Comparison of ENCODE assay signal across 19 mouse cellular contexts in genomic region chr3:66215759-66216158, GRCm38 (mm10). TPM values are rescaled to one million over a fixed set of nuclear protein-coding genes. Genes with fewer than 3 reads are reported as not detected.
DNase-seq lines count a peak whose midpoint lies in the region; ATAC-seq and TF ChIP-seq lines count a peak whose summit lies in the region.
"Had no signal": no experiment of that assay in that cellular context is flagged by ENCODE, and none has a peak within 500 bp of the region (broad histone marks: within the 10 kb centered on the region; RNA-seq: fewer than 3 reads in every experiment).

No protein-coding gene starts in this region.

- H3K27me3 ChIP-seq in lung, postnatal 0 days (replicated peaks; ENCODE audit: insufficient read depth, low read length), result 0 out of 2 replicates have a peak, but pooled peaks cover 4% of the 10 kb centered on the region
- no peaks in the 10 kb centered on the region; the same call in 1 of the 2 replicates for H3K27me3 ChIP-seq in embryonic facial prominence, embryonic 13.5 days
- H3K27me3 ChIP-seq in neural tube, embryonic 15.5 days (replicated peaks), result 0 out of 2 replicates have a peak, but pooled peaks cover 4% of the 10 kb centered on the region
- H3K27me3 ChIP-seq: heart, embryonic 12.5 days had no signal

- H3K27ac ChIP-seq in lung, postnatal 0 days (ENCODE audit: low read length), result no peak overlapping the region
- H3K27ac ChIP-seq in embryonic facial prominence, embryonic 13.5 days, result peak overlapping the region; percentile 53
- H3K27ac ChIP-seq in neural tube, embryonic 15.5 days (replicated peaks), result no peak overlapping the region
- H3K27ac ChIP-seq: forebrain, embryonic 12.5 days; hindbrain, embryonic 10.5 days; lung, embryonic 15.5 days; midbrain, embryonic 13.5 days; neural tube, embryonic 12.5 days had no signal

- WGBS in lung, postnatal 0 days, result 39% methylated on average over 8 of the region's 8 CpGs
- 47% methylated on average over 8 of the region's 8 CpGs for WGBS in lung, adult 2 months
- 25% methylated on average over 8 of the region's 8 CpGs for WGBS in embryonic facial prominence, embryonic 13.5 days
- 81% methylated on average over 8 of the region's 8 CpGs for WGBS in neural tube, embryonic 15.5 days

- no peak for TF ChIP-seq CTCF in lung, postnatal 0 days (IDR thresholded peaks at IDR 0.05)
- no peak for TF ChIP-seq CTCF in lung, adult 2 months (IDR thresholded peaks at IDR 0.05; ENCODE audit: insufficient read depth, low read length)

- ATAC-seq in lung, postnatal 0 days, result peak; percentile 21; the same call in 1 of the 2 replicates
- ATAC-seq in embryonic facial prominence, embryonic 13.5 days (ENCODE audit: insufficient number of reproducible peaks, insufficient read depth, low FRiP score, low TSS enrichment, low read depth), result 0 out of 2 replicates have a peak, but pooled peaks have one; percentile 39
- ATAC-seq in neural tube, embryonic 15.5 days (ENCODE audit: low FRiP score), result no peak
- ATAC-seq: midbrain, embryonic 13.5 days had no signal

- no peak for TF ChIP-seq POLR2A in lung, adult 2 months (IDR thresholded peaks at IDR 0.05; ENCODE audit: borderline replicate concordance, extremely low read depth, low read depth, low read length)

- 0 out of 2 replicates have a peak, but pooled peaks have one; percentile 13 for TF ChIP-seq EP300 in lung, postnatal 0 days (IDR thresholded peaks at IDR 0.05)

- no peak overlapping the region for H3K4me3 ChIP-seq in lung, postnatal 0 days (ENCODE audit: low read depth, low read length)
- no peak overlapping the region for H3K4me3 ChIP-seq in lung, adult 2 months (replicated peaks; ENCODE audit: extremely low read depth, low read depth, low read length)
- no peak overlapping the region for H3K4me3 ChIP-seq in embryonic facial prominence, embryonic 13.5 days
- no peak overlapping the region for H3K4me3 ChIP-seq in neural tube, embryonic 15.5 days (replicated peaks)
- H3K4me3 ChIP-seq: forebrain, embryonic 12.5 days; heart, embryonic 12.5 days; hindbrain, embryonic 10.5 days; lung, embryonic 15.5 days; midbrain, embryonic 13.5 days; neural tube, embryonic 12.5 days had no signal

- H3K4me2 ChIP-seq in lung, postnatal 0 days (replicated peaks; ENCODE audit: low read depth, low read length), result no peak overlapping the region
- peak overlapping the region; percentile 37 for H3K4me2 ChIP-seq in embryonic facial prominence, embryonic 13.5 days
- H3K4me2 ChIP-seq in neural tube, embryonic 15.5 days, result no peak overlapping the region
- H3K4me2 ChIP-seq: forebrain, embryonic 12.5 days; heart, embryonic 12.5 days; lung, embryonic 15.5 days; midbrain, embryonic 13.5 days; neural tube, embryonic 12.5 days had no signal

- H3K36me3 ChIP-seq in lung, postnatal 0 days (ENCODE audit: insufficient read depth, low read length), result no peaks in the 10 kb centered on the region
- H3K36me3 ChIP-seq in embryonic facial prominence, embryonic 13.5 days, result no peaks in the 10 kb centered on the region
- no peaks in the 10 kb centered on the region for H3K36me3 ChIP-seq in neural tube, embryonic 15.5 days
- H3K36me3 ChIP-seq: forebrain, embryonic 12.5 days; heart, embryonic 12.5 days; hindbrain, embryonic 10.5 days; lung, embryonic 15.5 days; midbrain, embryonic 13.5 days; neural tube, embryonic 12.5 days had no signal

- H3K4me1 ChIP-seq in lung, postnatal 0 days (ENCODE audit: insufficient read depth, low read depth, low read length), result no peaks in the 10 kb centered on the region
- no peaks in the 10 kb centered on the region for H3K4me1 ChIP-seq in lung, adult 2 months (ENCODE audit: control insufficient read depth, insufficient read depth, low read length)
- peaks cover 15% of the 10 kb centered on the region for H3K4me1 ChIP-seq in embryonic facial prominence, embryonic 13.5 days
- H3K4me1 ChIP-seq in neural tube, embryonic 15.5 days, result peaks cover 8% of the 10 kb centered on the region; the same call in 1 of the 2 replicates

- H3K9me3 ChIP-seq in lung, postnatal 0 days (ENCODE audit: low read length), result no peaks in the 10 kb centered on the region
- H3K9me3 ChIP-seq in embryonic facial prominence, embryonic 13.5 days, result no peaks in the 10 kb centered on the region
- H3K9me3 ChIP-seq in neural tube, embryonic 15.5 days (replicated peaks), result no peaks in the 10 kb centered on the region
- H3K9me3 ChIP-seq: forebrain, embryonic 12.5 days; heart, embryonic 12.5 days; hindbrain, embryonic 10.5 days; lung, embryonic 15.5 days; midbrain, embryonic 13.5 days; neural tube, embryonic 12.5 days had no signal

- DNase-seq in gastrocnemius, adult 18-20 months (ENCODE audit: low spot score), result peak; percentile 16
- no peak for DNase-seq in gastrocnemius, postnatal 10 days
- peak; percentile 51 for DNase-seq in lung, postnatal 0 days (ENCODE audit: low spot score)
- no peak for DNase-seq in lung, adult 2 months
- DNase-seq in mesoderm, embryonic 11.5 days (ENCODE audit: low read depth, low spot score), result peak; percentile 34
- no peak for DNase-seq in frontal cortex, postnatal 14 days (ENCODE audit: low spot score in 2 of 2)
- DNase-seq: cerebellum, postnatal 36 days; kidney, adult 9 months; left cerebral cortex, postnatal 4 days; retina, postnatal 1 day; thymus, adult 18-20 months had no signal

- H3K9ac ChIP-seq in lung, postnatal 0 days (replicated peaks; ENCODE audit: low read depth), result no peak overlapping the region
- H3K9ac ChIP-seq in embryonic facial prominence, embryonic 13.5 days, result no peak overlapping the region
- H3K9ac ChIP-seq in neural tube, embryonic 15.5 days (replicated peaks), result no peak overlapping the region
- H3K9ac ChIP-seq: forebrain, embryonic 12.5 days; heart, embryonic 12.5 days; lung, embryonic 15.5 days; midbrain, embryonic 13.5 days; neural tube, embryonic 12.5 days had no signal

RNA-seq across cellular contexts. Expression of gene Ptx3, which starts 4.0 kb away (rescaled TPM):
- total RNA-seq in gastrocnemius, adult 18-20 months (2021), result 1 to 10 TPM; 3.2 to 3.6 TPM
- total RNA-seq in gastrocnemius, postnatal 10 days (2021), result 1 to 10 TPM; 7.7 to 9.3 TPM
- polyA plus RNA-seq in lung, postnatal 0 days (2015; fragmentation: Nextera tagmentation; extraction: Ambion mirVana), result 5.4 and 6.3 TPM in 2 replicates
- 0.57 and 0.93 TPM in 2 replicates for polyA plus RNA-seq in lung, adult 2 months (2012; rRNA removed)
- 29.8 and 42.4 TPM in 2 replicates for polyA plus RNA-seq in embryonic facial prominence, embryonic 13.5 days (2015; fragmentation: Nextera tagmentation; extraction: Ambion mirVana)
- polyA plus RNA-seq in neural tube, embryonic 15.5 days (2015; fragmentation: Nextera tagmentation; extraction: Ambion mirVana), result 2.9 and 3.1 TPM in 2 replicates

Comparison
In these comparisons a context has a peak if more than half of its experiments do, and no peak if none do; other contexts are left out.
1. DNase-seq: peak in gastrocnemius, adult 18-20 months (single experiment), lung, postnatal 0 days (single experiment) and mesoderm, embryonic 11.5 days (single experiment); none in gastrocnemius, postnatal 10 days (single experiment), lung, adult 2 months (single experiment) and frontal cortex, postnatal 14 days (0 of 2).